Mouse (Mus musculus) embryonic facial prominence, embryonic 13.5 days (tissue): ENCODE results near the gene Papola. TPM values are rescaled to one million over a fixed set of nuclear protein-coding genes. Genes with fewer than 3 reads are reported as not detected.

Source experiments
- ATAC-seq: fragments of 200-750 bp; cut with Nextera tagmentation; 2 replicates; pipeline ENCODE4 v1.8.0; 2017; ENCODE audit warnings: low read depth; ENCODE audit not compliant: insufficient number of reproducible peaks, insufficient read depth, low FRiP score, low TSS enrichment
- H3K27ac ChIP-seq: fragments of 300-500 bp; sonication (generic); 2 replicates; pipeline ENCODE4 v1.5.1; 2015; ENCODE audit warnings: moderate library complexity, mild to moderate bottlenecking, inconsistent platforms
- H3K27me3 ChIP-seq: fragments of 300-500 bp; sonication (generic); 2 replicates; pipeline ENCODE4 v1.6.1; 2015; ENCODE audit warnings: mild to moderate bottlenecking, inconsistent platforms
- H3K36me3 ChIP-seq: fragments of 300-500 bp; sonication (generic); 2 replicates; pipeline ENCODE4 v1.6.1; 2015; ENCODE audit warnings: mild to moderate bottlenecking, inconsistent platforms
- H3K4me1 ChIP-seq: fragments of 300-500 bp; sonication (generic); 2 replicates; pipeline ENCODE4 v1.6.1; 2015; ENCODE audit warnings: inconsistent platforms
- H3K4me2 ChIP-seq: fragments of 300-500 bp; sonication (generic); 2 replicates; pipeline ENCODE4 v1.6.1; 2015; ENCODE audit warnings: moderate library complexity, mild to moderate bottlenecking, inconsistent platforms
- H3K4me3 ChIP-seq: fragments of 300-500 bp; sonication (generic); 2 replicates; pipeline ENCODE4 v1.5.1; 2015; ENCODE audit warnings: mild to moderate bottlenecking, inconsistent platforms
- H3K9ac ChIP-seq: fragments of 300-500 bp; sonication (generic); 2 replicates; pipeline ENCODE4 v1.6.1; 2015; ENCODE audit warnings: mild to moderate bottlenecking, inconsistent platforms
- H3K9me3 ChIP-seq: fragments of 300-500 bp; sonication (generic); 2 replicates; pipeline ENCODE4 v1.6.1; 2016; ENCODE audit warnings: inconsistent platforms
- WGBS: fragments of 180-500 bp; shearing (Covaris S2); methylation state at CpG from one replicate; pipeline ENCODE4 v1.1.7; 2015; ENCODE audit warnings: mixed read lengths; 5-methylcytosine and 5-hydroxymethylcytosine counted together
- polyA plus RNA-seq: library from polyadenylated mRNA; unstranded; fragments of >200 nt; fragmentation: Nextera tagmentation; extraction: Ambion mirVana; gene quantifications from 2 replicates; pipeline ENCODE4 v1.2.1, GENCODE M21; 2015

Gene Papola
- polyA plus RNA-seq, 1 experiment from 2014 or later: 229 TPM

DNA sequence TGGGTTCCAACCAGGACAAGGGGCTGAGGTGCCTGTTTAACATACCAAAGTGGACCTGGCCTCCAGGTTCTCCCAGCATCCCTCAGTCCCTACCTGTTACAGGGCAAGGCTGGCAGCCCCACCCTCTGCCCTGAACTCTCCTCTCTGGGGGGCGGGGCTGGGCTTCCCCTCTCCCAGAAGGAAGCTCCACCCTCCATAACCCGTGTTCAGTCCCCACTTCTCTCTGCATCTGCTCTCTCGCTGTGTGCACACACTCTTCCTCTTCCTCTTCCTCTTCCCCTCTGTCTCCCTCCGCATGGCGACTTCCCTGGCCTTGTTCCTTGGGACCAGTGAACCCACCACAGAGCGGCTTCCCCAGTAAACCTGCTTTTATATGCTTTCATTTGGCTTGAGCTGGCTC, 84.7 kb downstream of the Papola start:
- Histone ChIP-seq H3K36me3 (no peaks in the 10 kb centered on the region), H3K9ac (no peak overlapping the region), H3K9me3 (peaks cover 3% of the 10 kb centered on the region; the same call in 1 of the 2 replicates), H3K4me2 (no peak overlapping the region), H3K27me3 (peaks cover 14% of the 10 kb centered on the region), H3K4me1 (0 out of 2 replicates have a peak, but pooled peaks cover 6% of the 10 kb centered on the region), H3K27ac (no peak overlapping the region), H3K4me3 (no peak overlapping the region)
- 23% methylated on average over 6 of the region's 6 CpGs for WGBS
- ATAC-seq: no peak

DNA sequence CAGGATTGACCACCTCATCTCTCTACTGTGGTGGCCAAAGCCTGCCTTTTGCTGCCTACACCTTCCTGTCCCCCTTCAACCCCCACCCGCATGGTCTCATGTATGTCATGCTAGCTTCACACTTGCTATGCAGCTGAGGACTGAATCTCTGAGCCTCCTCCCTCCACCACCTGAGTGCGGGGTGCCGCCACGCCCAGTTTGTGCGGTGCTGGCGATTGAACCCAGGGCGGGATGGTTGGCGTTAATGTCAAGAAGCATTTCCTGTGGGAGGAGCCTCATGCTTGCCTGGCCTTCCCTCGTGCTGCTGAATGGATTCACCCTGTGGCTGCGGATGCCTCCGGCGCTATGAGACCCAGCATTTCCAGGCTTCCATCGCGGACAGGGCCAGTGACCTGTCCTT, 85.2 kb downstream of the Papola start:
- Histone ChIP-seq H3K9ac (no peak overlapping the region), H3K9me3 (peaks cover 3% of the 10 kb centered on the region; the same call in 1 of the 2 replicates), H3K4me1 (0 out of 2 replicates have a peak, but pooled peaks cover 6% of the 10 kb centered on the region), H3K4me2 (peak overlapping the region; percentile 30), H3K27me3 (peaks cover 14% of the 10 kb centered on the region), H3K4me3 (no peak overlapping the region), H3K36me3 (no peaks in the 10 kb centered on the region), H3K27ac (no peak overlapping the region)
- no peak for ATAC-seq
- WGBS: 26% methylated on average over 14 of the region's 14 CpGs

DNA sequence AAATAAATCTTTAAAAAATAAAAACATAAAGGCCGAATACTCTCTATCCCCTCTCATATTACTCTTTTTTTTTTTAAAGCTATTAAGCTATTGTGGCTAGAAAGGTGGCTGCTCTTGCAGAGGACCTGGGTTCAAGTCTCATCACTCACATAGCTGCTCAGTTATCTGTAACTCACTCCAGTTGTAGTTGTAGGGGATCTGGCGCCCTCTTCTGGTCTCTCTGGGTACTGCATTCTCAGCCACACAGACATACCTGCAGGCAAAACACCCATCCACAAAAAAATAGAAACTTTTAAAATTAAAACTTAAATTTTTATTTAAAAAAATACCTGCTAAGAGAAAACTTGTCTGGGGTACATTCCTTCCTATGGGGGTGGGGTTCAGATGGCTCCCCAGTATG, 88.8 kb downstream of the Papola start:
- Histone ChIP-seq H3K4me2 (no peak overlapping the region), H3K36me3 (no peaks in the 10 kb centered on the region), H3K27me3 (peaks cover 18% of the 10 kb centered on the region), H3K9ac (no peak overlapping the region), H3K4me3 (no peak overlapping the region), H3K4me1 (peaks cover 14% of the 10 kb centered on the region; the same call in 1 of the 2 replicates), H3K27ac (no peak overlapping the region), H3K9me3 (no peaks in the 10 kb centered on the region)
- WGBS: 47% methylated on average over 2 of the region's 2 CpGs
- ATAC-seq: no peak

DNA sequence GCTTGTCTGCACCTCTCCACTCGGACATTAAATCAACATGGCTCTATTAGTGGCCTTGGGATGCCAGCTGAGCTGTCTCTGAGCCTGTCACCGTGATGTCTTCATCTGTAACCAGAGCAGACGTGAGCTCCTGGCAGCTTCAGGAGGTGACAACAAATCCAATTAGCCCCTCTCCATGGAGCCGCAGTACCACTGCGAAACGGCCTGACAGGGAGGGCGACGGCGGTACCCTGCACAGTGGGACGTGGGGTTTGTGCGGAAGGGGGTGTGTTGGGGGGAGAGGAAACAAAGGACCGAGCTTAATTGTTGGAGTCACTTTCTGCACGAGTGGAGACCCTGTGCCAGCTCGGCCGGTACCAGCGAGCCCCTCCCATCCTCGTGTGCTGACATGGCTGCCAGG, 90.6 kb downstream of the Papola start:
- ATAC-seq: no peak
- Histone ChIP-seq H3K9me3 (peaks cover 6% of the 10 kb centered on the region; the same call in 1 of the 2 replicates), H3K36me3 (no peaks in the 10 kb centered on the region), H3K4me2 (no peak overlapping the region), H3K9ac (no peak overlapping the region), H3K4me3 (no peak overlapping the region), H3K27me3 (peaks cover 10% of the 10 kb centered on the region), H3K4me1 (peaks cover 8% of the 10 kb centered on the region; the same call in 1 of the 2 replicates), H3K27ac (no peak overlapping the region)
- WGBS: 26% methylated on average over 17 of the region's 17 CpGs

DNA sequence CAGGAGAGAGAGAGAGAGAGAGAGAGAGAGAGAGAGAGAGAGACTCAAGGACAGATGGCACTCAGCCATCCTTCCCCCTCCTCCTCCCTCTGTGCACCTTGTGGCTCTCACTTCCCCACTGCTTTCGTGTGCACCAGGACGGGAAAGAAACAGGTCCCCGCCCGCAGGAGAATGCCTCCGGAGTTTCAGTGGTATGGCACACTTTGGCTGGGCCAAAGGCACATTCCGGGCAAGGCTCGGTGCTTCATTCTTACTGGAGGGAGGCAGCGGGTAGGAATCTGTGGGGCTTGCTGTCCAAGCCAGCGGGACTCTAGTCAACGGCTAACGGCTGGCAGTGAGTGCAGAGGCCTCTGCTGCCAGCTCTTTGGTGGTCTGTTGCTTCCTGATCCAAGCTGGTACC, 92.0 kb downstream of the Papola start:
- peaks cover 8% of the 10 kb centered on the region; the same call in 1 of the 2 replicates for H3K4me1 ChIP-seq
- no peak overlapping the region for H3K27ac ChIP-seq
- 62% methylated on average over 11 of the region's 11 CpGs for WGBS

DNA sequence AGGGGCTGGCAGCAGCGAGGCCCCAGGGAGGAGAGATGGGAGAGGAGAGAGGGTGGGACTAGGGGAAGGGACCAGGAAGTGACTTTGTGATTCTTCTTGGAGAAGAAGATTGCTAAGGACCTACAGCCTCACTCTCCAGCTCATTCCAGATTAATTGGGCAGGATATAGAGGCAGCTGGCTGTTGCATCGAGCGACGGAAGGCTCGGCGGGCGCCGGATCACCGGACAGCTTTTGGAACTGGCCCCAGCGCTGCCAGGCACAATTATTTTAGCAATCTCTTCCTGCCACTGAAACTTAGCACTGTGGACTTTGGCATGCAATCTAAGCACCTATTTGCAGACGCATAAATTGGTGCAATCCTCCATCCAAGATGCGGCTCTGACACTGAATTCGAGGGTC, 92.4 kb downstream of the Papola start:
- 77% methylated on average over 13 of the region's 13 CpGs for WGBS
- H3K4me3 ChIP-seq: no peak overlapping the region
- H3K4me2 ChIP-seq: no peak overlapping the region
- no peak for ATAC-seq
- H3K27me3 ChIP-seq: peaks cover 5% of the 10 kb centered on the region
- no peaks in the 10 kb centered on the region for H3K36me3 ChIP-seq
- peaks cover 6% of the 10 kb centered on the region; the same call in 1 of the 2 replicates for H3K9me3 ChIP-seq
- H3K27ac ChIP-seq: no peak overlapping the region
- peaks cover 8% of the 10 kb centered on the region; the same call in 1 of the 2 replicates for H3K4me1 ChIP-seq
- H3K9ac ChIP-seq: no peak overlapping the region

More for the DNA sequence above, 92.0 kb downstream of the Papola start:
- Histone ChIP-seq H3K36me3 (no peaks in the 10 kb centered on the region), H3K9ac (no peak overlapping the region), H3K4me3 (no peak overlapping the region), H3K27me3 (peaks cover 5% of the 10 kb centered on the region), H3K4me2 (no peak overlapping the region), H3K9me3 (peaks cover 6% of the 10 kb centered on the region; the same call in 1 of the 2 replicates)
- no peak for ATAC-seq

DNA sequence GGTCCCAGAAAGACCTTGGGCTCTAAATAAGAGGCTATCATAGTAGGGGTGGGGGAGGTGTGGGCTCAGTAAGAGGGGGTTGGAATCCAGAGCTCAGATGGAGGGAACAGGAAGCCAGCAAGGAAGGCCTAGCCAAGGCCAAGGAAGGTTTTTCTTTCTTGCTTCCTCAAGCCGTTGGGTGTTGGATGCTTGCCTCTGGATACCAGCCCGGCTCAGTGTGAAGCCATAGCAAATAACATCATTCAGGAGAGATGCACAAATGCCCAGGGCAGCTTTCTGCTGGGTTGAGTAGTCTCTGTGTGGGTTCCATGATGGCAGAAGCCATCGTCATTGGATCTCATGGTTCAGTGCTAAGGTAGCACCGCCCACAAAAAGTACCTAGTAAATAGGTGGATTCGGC, 94.3 kb downstream of the Papola start:
- no peak overlapping the region for H3K9ac ChIP-seq
- H3K27ac ChIP-seq: no peak overlapping the region
- no peak for ATAC-seq
- WGBS: 88% methylated on average over 5 of the region's 5 CpGs
- no peaks in the 10 kb centered on the region for H3K36me3 ChIP-seq
- H3K4me2 ChIP-seq: no peak overlapping the region
- H3K27me3 ChIP-seq: peaks cover 5% of the 10 kb centered on the region
- peaks cover 8% of the 10 kb centered on the region; the same call in 1 of the 2 replicates for H3K4me1 ChIP-seq
- no peak overlapping the region for H3K4me3 ChIP-seq
- H3K9me3 ChIP-seq: peaks cover 6% of the 10 kb centered on the region; the same call in 1 of the 2 replicates

DNA sequence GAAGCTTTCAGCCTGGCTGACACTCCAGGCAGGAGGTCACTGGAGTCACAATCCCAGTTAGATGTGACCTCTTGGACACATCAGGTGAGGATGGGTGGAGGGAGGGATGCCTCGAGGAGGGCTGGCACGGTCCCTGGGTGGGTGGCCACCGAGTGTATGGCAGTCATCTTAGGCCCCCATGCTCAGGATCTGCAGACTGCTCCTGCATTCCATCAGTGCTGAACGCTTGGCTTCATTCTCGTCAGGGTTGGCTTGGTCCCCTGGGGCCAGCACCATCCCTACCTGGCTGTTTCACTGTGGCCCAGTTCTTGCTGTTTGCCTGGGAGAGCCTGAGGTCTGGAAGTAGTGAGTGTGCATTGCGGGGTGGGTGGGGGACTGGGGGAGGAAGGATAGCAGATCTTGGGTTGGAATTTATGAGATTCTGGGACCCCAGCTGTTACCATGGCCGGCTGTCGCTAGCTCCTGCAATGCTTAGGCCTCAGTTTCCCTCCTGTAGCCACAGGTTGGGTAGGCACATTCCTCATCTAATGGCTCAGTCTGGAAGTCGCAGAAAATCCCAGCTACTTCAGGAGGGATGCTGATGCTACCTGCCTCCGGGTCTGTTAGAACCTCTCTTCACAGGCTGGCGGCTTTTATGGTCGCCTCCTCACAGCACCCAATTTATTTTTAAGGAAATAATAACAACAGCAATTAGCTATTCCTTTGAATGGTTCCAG, 99.5 kb downstream of the Papola start:
- Histone ChIP-seq H3K4me1 (0 out of 2 replicates have a peak, but pooled peaks cover 6% of the 10 kb centered on the region), H3K9ac (no peak overlapping the region), H3K9me3 (peaks cover 6% of the 10 kb centered on the region; the same call in 1 of the 2 replicates), H3K4me3 (no peak overlapping the region), H3K36me3 (no peaks in the 10 kb centered on the region), H3K27me3 (no peaks in the 10 kb centered on the region), H3K4me2 (no peak overlapping the region), H3K27ac (no peak overlapping the region)
- peak; percentile 48; the same call in 1 of the 2 replicates for ATAC-seq
- 79% methylated on average over 12 of the region's 12 CpGs for WGBS

DNA sequence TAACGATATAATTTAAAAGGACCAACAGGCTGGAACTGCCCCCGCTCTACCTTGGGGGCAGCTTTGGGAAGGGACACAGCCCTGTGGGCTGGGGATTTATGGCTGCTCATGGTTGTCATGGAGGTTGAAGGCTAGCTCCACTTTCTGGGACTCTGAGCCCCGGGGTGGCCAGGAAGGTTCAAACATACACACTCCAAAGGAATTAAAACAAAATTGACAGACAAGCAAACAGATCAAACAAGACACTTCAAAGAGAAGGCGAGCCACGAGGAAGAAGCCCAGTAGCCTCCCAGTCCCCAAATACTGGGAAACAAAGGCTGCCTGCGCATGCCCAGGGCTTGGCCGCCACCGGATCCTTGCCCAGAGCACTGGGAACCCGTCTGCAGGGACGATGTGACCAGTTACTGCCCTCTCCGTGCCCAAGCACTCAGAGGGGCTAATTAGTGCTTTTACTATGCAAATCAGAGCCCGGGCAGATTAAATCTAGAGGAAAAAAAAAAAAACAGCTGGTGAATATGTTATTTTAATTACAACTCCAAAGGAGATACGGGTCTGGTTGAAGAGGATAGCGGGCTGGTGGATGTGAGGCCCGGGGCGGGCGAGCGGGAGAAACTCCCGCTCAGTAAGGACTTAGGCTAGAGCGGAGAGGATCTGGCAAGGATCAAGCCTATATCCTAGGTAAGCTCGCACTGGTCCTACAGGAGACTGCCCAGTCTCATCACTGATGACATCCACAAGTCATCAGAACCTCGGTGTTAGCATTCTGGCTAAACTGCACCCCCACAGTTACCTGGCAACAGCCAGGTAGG, 100.2 kb downstream of the Papola start:
- Histone ChIP-seq H3K27me3 (no peaks in the 10 kb centered on the region), H3K4me1 (0 out of 2 replicates have a peak, but pooled peaks cover 6% of the 10 kb centered on the region), H3K9ac (no peak overlapping the region), H3K9me3 (0 out of 2 replicates have a peak, but pooled peaks cover 2% of the 10 kb centered on the region), H3K27ac (no peak overlapping the region), H3K4me2 (no peak overlapping the region), H3K4me3 (no peak overlapping the region), H3K36me3 (no peaks in the 10 kb centered on the region)
- WGBS: 31% methylated on average over 22 of the region's 22 CpGs
- no peak for ATAC-seq
